Mouse (Mus musculus) MEL (cell line): ENCODE measurements around the gene Sap25. TPM values are rescaled to one million over a fixed set of nuclear protein-coding genes. Genes with fewer than 3 reads are reported as not detected.

ENCODE experiments used
- DNase-seq: peaks from one replicate; pipeline ENCODE4 v3.0.0; 2011; ENCODE audit warnings: low read depth, low spot score
- H3K27ac ChIP-seq: 2 replicates; pipeline ENCODE4 v1.5.1; 2012; ENCODE audit warnings: low read depth, mild to moderate bottlenecking, control low read depth, low read length, moderate library complexity; ENCODE audit not compliant: control insufficient read depth
- H3K27me3 ChIP-seq, 2 experiments: fragments of 150-350 bp in 1 of 2; sonication (generic) in 1 of 2; 2 replicates each; pipeline ENCODE4 v1.6.1; 2012; ENCODE audit warnings: low read length in 2 of 2, mild to moderate bottlenecking in 2 of 2, improper control_type of control experiment in 1 of 2, moderate library complexity in 1 of 2; ENCODE audit not compliant: insufficient read depth in 2 of 2, control insufficient read depth in 1 of 2
- H3K36me3 ChIP-seq, 2 experiments: 2 replicates each; pipeline ENCODE4 v1.6.1; 2012 to 2014; ENCODE audit warnings: low read length in 2 of 2, improper control_type of control experiment in 1 of 2, inconsistent platforms in 1 of 2, mild to moderate bottlenecking in 1 of 2; ENCODE audit not compliant: insufficient read depth in 2 of 2, control insufficient read depth in 1 of 2
- H3K4me1 ChIP-seq, 2 experiments: fragments of 150-350 bp in 1 of 2; sonication (generic) in 1 of 2; 2 replicates each; pipeline ENCODE4 v1.6.1; 2012; ENCODE audit warnings: low read length in 2 of 2, improper control_type of control experiment in 1 of 2, mild to moderate bottlenecking in 1 of 2; ENCODE audit not compliant: insufficient read depth in 2 of 2, control insufficient read depth in 1 of 2
- H3K4me3 ChIP-seq, 2 experiments: fragments of 150-350 bp in 1 of 2; sonication (generic) in 1 of 2; 2 replicates each; pipeline ENCODE4 v1.5.1; 2012; ENCODE audit warnings: low read depth in 2 of 2, low read length in 2 of 2, mild to moderate bottlenecking in 2 of 2, moderate library complexity in 2 of 2, control low read depth in 1 of 2, improper control_type of control experiment in 1 of 2; ENCODE audit not compliant: control insufficient read depth in 1 of 2, insufficient read depth in 1 of 2
- H3K79me2 ChIP-seq: 2 replicates; pipeline ENCODE4 v1.6.1; 2012; ENCODE audit warnings: mild to moderate bottlenecking, low read length, moderate library complexity; ENCODE audit not compliant: control insufficient read depth, poor library complexity, insufficient read depth
- H3K9ac ChIP-seq: 2 replicates; pipeline ENCODE4 v1.6.1; 2012; ENCODE audit warnings: low read depth, mild to moderate bottlenecking, control low read depth, low read length, moderate library complexity; ENCODE audit not compliant: control insufficient read depth, poor library complexity, severe bottlenecking
- H3K9me3 ChIP-seq: fragments of 150-350 bp; sonication (generic); replicated peaks from 2 replicates; pipeline ENCODE4 v1.6.1; 2012; ENCODE audit warnings: mild to moderate bottlenecking, low read length, improper control_type of control experiment, moderate library complexity; ENCODE audit not compliant: insufficient read depth
- BHLHE40 ChIP-seq: IDR thresholded peaks from 2 replicates; pipeline ENCODE4 v1.6.1; 2012; ENCODE audit warnings: low read depth, mild to moderate bottlenecking, inconsistent platforms, low read length, improper control_type of control experiment, borderline replicate concordance
- CHD1 ChIP-seq: IDR thresholded peaks from 2 replicates; pipeline ENCODE4 v1.6.1; 2012; ENCODE audit warnings: low read depth, mild to moderate bottlenecking, inconsistent platforms, low read length, improper control_type of control experiment
- CHD2 ChIP-seq: IDR thresholded peaks from 2 replicates; pipeline ENCODE4 v1.6.1; 2011; ENCODE audit warnings: low read length, improper control_type of control experiment
- ELF1 ChIP-seq: IDR thresholded peaks from 2 replicates; pipeline ENCODE4 v1.6.1; 2014; ENCODE audit warnings: low read depth, mild to moderate bottlenecking, inconsistent platforms, low read length, improper control_type of control experiment, moderate library complexity
- EP300 ChIP-seq, 2 experiments: IDR thresholded peaks; 2 replicates each; pipeline ENCODE4 v1.6.1; 2011; ENCODE audit warnings: improper control_type of control experiment in 2 of 2, low read length in 2 of 2, low read depth in 1 of 2, mild to moderate bottlenecking in 1 of 2
- ETS1 ChIP-seq: IDR thresholded peaks from 2 replicates; pipeline ENCODE4 v1.6.1; 2012; ENCODE audit warnings: low read depth, mild to moderate bottlenecking, inconsistent platforms, low read length, improper control_type of control experiment, moderate library complexity
- GABPA ChIP-seq: IDR thresholded peaks from 2 replicates; pipeline ENCODE4 v1.6.1; 2012; ENCODE audit warnings: low read depth, mild to moderate bottlenecking, inconsistent platforms, low read length, improper control_type of control experiment, moderate library complexity
- HCFC1 ChIP-seq: IDR thresholded peaks from 2 replicates; pipeline ENCODE4 v1.6.1; 2012; ENCODE audit warnings: low read depth, mild to moderate bottlenecking, inconsistent platforms, low read length, improper control_type of control experiment, moderate library complexity
- JUND ChIP-seq: IDR thresholded peaks from 2 replicates; pipeline ENCODE4 v1.6.1; 2011; ENCODE audit warnings: low read depth, mild to moderate bottlenecking, improper control_type of control experiment, low read length
- KAT2A ChIP-seq: conservative IDR thresholded peaks from 2 replicates; pipeline ENCODE4 v1.6.1; 2012; ENCODE audit warnings: low read depth, low read length, improper control_type of control experiment, inconsistent platforms
- MAX ChIP-seq: IDR thresholded peaks from 2 replicates; pipeline ENCODE4 v1.6.1; 2011; ENCODE audit warnings: low read length, improper control_type of control experiment
- MAZ ChIP-seq: IDR thresholded peaks from 2 replicates; pipeline ENCODE4 v1.6.1; 2012; ENCODE audit warnings: low read depth, mild to moderate bottlenecking, inconsistent platforms, low read length, improper control_type of control experiment
- MXI1 ChIP-seq: IDR thresholded peaks from 2 replicates; pipeline ENCODE4 v1.6.1; 2011; ENCODE audit warnings: mild to moderate bottlenecking, low read depth, low read length, improper control_type of control experiment
- NELFE ChIP-seq: IDR thresholded peaks from 2 replicates; pipeline ENCODE4 v1.6.1; 2011; ENCODE audit warnings: low read depth, low read length, improper control_type of control experiment
- NRF1 ChIP-seq: IDR thresholded peaks from 2 replicates; pipeline ENCODE4 v1.6.1; 2014; ENCODE audit warnings: low read depth, mild to moderate bottlenecking, inconsistent platforms, low read length, improper control_type of control experiment, moderate library complexity; ENCODE audit not compliant: poor library complexity, insufficient read depth, severe bottlenecking
- RCOR1 ChIP-seq: IDR thresholded peaks from 2 replicates; pipeline ENCODE4 v1.6.1; 2012; ENCODE audit warnings: low read depth, mild to moderate bottlenecking, inconsistent platforms, low read length, improper control_type of control experiment
- SIN3A ChIP-seq: IDR thresholded peaks from 2 replicates; pipeline ENCODE4 v1.6.1; 2012; ENCODE audit warnings: low read length, improper control_type of control experiment, inconsistent platforms
- SMC3 ChIP-seq: IDR thresholded peaks from 2 replicates; pipeline ENCODE4 v1.6.1; 2011; ENCODE audit warnings: low read depth, low read length, improper control_type of control experiment
- TCF12 ChIP-seq: IDR thresholded peaks from 2 replicates; pipeline ENCODE4 v1.6.1; 2014; ENCODE audit warnings: low read depth, mild to moderate bottlenecking, inconsistent platforms, low read length, improper control_type of control experiment, moderate library complexity
- UBTF ChIP-seq: IDR thresholded peaks from 2 replicates; pipeline ENCODE4 v1.6.1; 2012; ENCODE audit warnings: low read depth, mild to moderate bottlenecking, inconsistent platforms, low read length, improper control_type of control experiment, moderate library complexity, borderline replicate concordance; ENCODE audit not compliant: insufficient read depth
- USF1 ChIP-seq: IDR thresholded peaks from 2 replicates; pipeline ENCODE4 v1.6.1; 2014; ENCODE audit warnings: low read depth, mild to moderate bottlenecking, inconsistent platforms, low read length, improper control_type of control experiment, moderate library complexity
- ZC3H11A ChIP-seq: IDR thresholded peaks from 2 replicates; pipeline ENCODE4 v1.6.1; 2012; ENCODE audit warnings: low read depth, mild to moderate bottlenecking, inconsistent platforms, low read length, improper control_type of control experiment
- ZKSCAN1 ChIP-seq: IDR thresholded peaks from 2 replicates; pipeline ENCODE4 v1.6.1; 2012; ENCODE audit warnings: low read depth, mild to moderate bottlenecking, inconsistent platforms, low read length, improper control_type of control experiment, moderate library complexity
- ZMIZ1 ChIP-seq: IDR thresholded peaks from 2 replicates; pipeline ENCODE4 v1.6.1; 2012; ENCODE audit warnings: low read depth, mild to moderate bottlenecking, inconsistent platforms, low read length, improper control_type of control experiment, moderate library complexity
- ZNF384 ChIP-seq: IDR thresholded peaks from 2 replicates; pipeline ENCODE4 v1.6.1; 2012; ENCODE audit warnings: low read depth, mild to moderate bottlenecking, inconsistent platforms, low read length, improper control_type of control experiment
- polyA plus RNA-seq, 2 experiments: library from polyadenylated mRNA; stranded (reverse) in 1 of 2; unstranded in 1 of 2; fragments of >175 nt in 1 of 2; fragments of >200 nt in 1 of 2; gene quantifications; 2 replicates each; pipeline versions ENCODE4 v1.2.1 to v1.2.4; 2012; ENCODE audit warnings: low replicate concordance in 2 of 2, low read depth in 1 of 2; ENCODE audit not compliant: insufficient read length in 2 of 2, insufficient read depth in 1 of 2, missing spikeins in 1 of 2
- total RNA-seq: library from RNA; depleted of rRNA; stranded (reverse); fragments of 300-350 nt; gene quantifications from 2 replicates; pipeline ENCODE4 v1.2.3, GENCODE M21; 2012

The Sap25 gene
- total and polyA plus RNA-seq, 3 experiments = 1.9 to 22.7 TPM; not detected in 1

GRCm38 (mm10) chr5:137599600-137599999, 41.5 kb upstream of the Sap25 start:
- Histone ChIP-seq H3K4me1 (peaks cover 10 to 26% of the 10 kb centered on the region in 2 experiments), H3K27me3 (no peaks in the 10 kb centered on the region), H3K4me3 (peak overlapping the region; percentile 83 to 99), H3K36me3 (peaks cover 0 to 13% of the 10 kb centered on the region in 2 experiments; a peak in 2 of 4 replicates), H3K79me2 (peaks cover 14% of the 10 kb centered on the region), H3K9me3 (no peaks in the 10 kb centered on the region), H3K27ac (peak overlapping the region; percentile 16), H3K9ac (peak overlapping the region; percentile 82)
- DNase-seq = peak; percentile 70
- TF ChIP-seq MAZ (peak; percentile 21; the same call in 1 of the 2 replicates), ZC3H11A (no peak), MXI1 (peak; percentile 78; the same call in 1 of the 2 replicates), NRF1 (no peak), USF1 (peak; percentile 79), ZKSCAN1 (no peak), MAX (peak; percentile 82), CHD1 (no peak), EP300 (IDR thresholded peaks at IDR 0.05; ENCODE audit: low read depth in 1 of 2, low read length in 2 of 2) (no peak), TCF12 (peak; percentile 31; the same call in 1 of the 2 replicates), UBTF (no peak), BHLHE40 (peak; percentile 53; the same call in 1 of the 2 replicates), JUND (no peak), ELF1 (0 out of 2 replicates have a peak, but pooled peaks have one; percentile 8), SIN3A (peak; percentile 49; the same call in 1 of the 2 replicates)

GRCm38 (mm10) chr5:137600281-137600618, 40.9 kb upstream of the Sap25 start:
- Histone ChIP-seq H3K27ac (peak overlapping the region; percentile 16), H3K9ac (peak overlapping the region; percentile 82), H3K4me3 (peak overlapping the region; percentile 83 to 99), H3K79me2 (peaks cover 14% of the 10 kb centered on the region), H3K36me3 (peaks cover 0 to 16% of the 10 kb centered on the region in 2 experiments; a peak in 2 of 4 replicates), H3K27me3 (no peaks in the 10 kb centered on the region), H3K9me3 (no peaks in the 10 kb centered on the region), H3K4me1 (peaks cover 10 to 30% of the 10 kb centered on the region in 2 experiments)
- no peak for DNase-seq
- TF ChIP-seq ETS1 (no peak), GABPA (no peak), ZMIZ1 (no peak), CHD2 (no peak), JUND (no peak), NELFE (0 out of 2 replicates have a peak, but pooled peaks have one; percentile 9), KAT2A (no peak), RCOR1 (no peak), MAZ (0 out of 2 replicates have a peak, but pooled peaks have one; percentile 19), SMC3 (no peak), BHLHE40 (no peak), HCFC1 (no peak), SIN3A (no peak; the same call in 1 of the 2 replicates), UBTF (no peak), ZKSCAN1 (no peak), ZNF384 (no peak)
